Mouse (Mus musculus): ENCODE data around the gene Rasl12. TPM values are rescaled to one million over a fixed set of nuclear protein-coding genes. Genes with fewer than 3 reads are reported as not detected.

The Rasl12 gene
- polyA plus RNA-seq (2012; ENCODE audit: low replicate concordance) = 1.4 and 1.5 TPM in 2 replicates

DNA sequence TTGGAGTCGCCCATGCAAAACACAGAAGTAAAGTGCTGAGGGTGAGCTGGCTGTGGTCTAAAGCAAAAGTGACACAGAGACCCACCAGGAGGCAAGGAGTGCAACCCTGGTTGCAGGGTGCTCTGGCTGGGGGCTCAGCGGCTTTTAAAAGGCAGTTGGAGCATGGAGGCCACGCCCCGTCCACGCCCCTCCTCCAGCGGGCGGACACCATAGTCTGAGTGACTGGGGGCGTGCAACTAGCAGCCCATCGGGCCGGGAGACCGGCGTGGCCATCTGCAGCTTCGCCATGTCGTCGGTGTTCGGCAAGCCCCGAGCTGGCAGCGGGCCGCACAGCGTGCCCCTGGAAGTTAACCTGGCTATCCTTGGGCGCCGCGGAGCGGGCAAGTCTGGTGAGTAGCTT, at the start of gene Rasl12:
Gene Rasl12, plus strand, starts transcription at position 228 of the 400 bp plus-strand sequence.

DNA sequence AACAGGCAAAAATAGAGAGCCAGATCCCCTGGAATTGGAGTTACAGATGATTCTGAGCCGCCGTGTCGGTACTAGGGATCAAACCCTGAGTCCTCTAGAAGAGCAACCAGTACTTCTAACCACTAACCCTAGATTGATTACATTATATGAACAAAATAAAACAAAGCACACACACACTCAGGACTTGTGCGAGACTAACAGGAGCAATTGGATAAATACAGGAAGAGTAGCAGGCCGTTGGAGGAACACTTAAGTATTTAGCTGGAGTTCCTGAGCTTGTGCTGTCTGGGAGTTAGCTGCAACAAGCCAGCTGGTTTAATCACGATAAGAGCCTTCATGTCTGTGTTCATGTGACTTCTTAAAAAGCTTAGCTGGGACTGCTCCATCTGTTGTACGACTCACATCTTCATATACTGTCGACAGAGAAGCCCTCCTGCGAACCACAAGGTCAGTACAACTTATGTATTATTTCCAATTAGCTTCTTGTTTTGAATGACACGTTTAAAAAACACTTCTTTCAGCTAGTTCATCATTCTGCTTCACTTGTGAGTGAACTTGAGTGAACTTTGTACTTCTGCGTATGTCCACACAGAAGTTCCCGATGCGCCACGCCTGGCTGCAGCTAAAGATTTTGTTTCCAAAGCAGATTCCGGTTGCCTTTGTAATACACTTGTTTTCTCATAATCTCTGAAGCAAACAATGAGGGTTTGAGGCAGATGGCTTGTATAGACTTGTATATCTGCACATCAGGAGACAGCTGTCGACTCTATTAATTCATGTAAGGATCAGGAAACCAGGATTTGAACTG, 37.5 kb upstream of the Rasl12 start, which contains the start of gene Ubap1l:
Gene Ubap1l, plus strand, starts transcription at position 401 of the 808 bp plus-strand sequence.

GRCm38 (mm10) chr9:65391613-65391964, 6.7 kb upstream of the Rasl12 start, which contains the start of gene Kbtbd13:
Gene Kbtbd13 (minus strand): TSS chr9:65391652.

GRCm38 (mm10) chr9:65422760-65423501, 24.6 kb downstream of the Rasl12 start, which contains the start of gene Slc51b:
Gene Slc51b (minus strand): TSS chr9:65422955.

GRCm38 (mm10) chr9:65435671-65436301, 37.5 kb downstream of the Rasl12 start, which contains the start of gene Mtfmt:
Gene Mtfmt (plus strand): TSS chr9:65435782.

DNA sequence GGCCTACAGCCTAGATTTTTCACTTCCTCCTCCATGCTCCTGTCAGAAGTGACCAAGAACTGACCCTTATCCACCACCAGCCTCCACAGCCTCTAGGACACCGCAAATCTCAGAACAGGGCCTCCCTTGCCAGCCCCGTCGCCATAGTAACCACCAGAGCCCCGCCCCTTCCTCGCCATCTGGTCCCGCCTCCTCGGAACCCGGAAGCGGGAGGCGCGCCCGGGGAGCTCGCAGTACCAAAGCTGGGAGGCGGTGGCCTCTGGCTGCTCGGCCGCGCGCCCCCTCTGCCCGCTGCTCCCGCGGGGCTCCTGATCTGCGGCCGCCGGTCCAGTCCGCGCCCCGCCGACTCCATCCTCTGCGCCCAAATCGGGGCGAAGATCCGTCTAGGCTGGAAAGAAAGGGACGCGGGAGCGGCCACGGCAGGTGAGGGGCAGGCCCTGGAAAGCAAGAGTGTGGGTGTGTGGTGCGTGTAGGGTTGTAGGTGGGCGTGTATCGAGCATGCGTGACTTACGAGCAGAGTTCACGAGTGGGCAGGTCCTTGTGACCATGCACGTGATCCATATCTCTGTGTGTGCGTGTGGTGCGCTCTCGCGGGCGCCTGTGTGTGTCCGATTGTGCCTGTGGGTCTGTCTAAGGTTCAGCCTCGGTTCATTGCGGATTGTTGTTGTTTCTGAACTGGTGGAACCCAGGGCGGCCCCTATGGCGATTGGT, 62.6 kb downstream of the Rasl12 start, which contains the start of gene Spg21:
Gene Spg21, plus strand, starts transcription at position 216 of the 711 bp plus-strand sequence.

Other genes starting within 250 kb of the Rasl12 start
- 4.7 and 16.1 TPM in 2 replicates for gene Parp16, start 203.2 kb upstream of the Rasl12 start, polyA plus RNA-seq (2012; ENCODE audit: low replicate concordance)
- gene Cilp, start 133.3 kb upstream of the Rasl12 start, polyA plus RNA-seq (2012; ENCODE audit: low replicate concordance) = 0.04 TPM in 2 replicates
- gene Clpx, start 104.2 kb upstream of the Rasl12 start, polyA plus RNA-seq (2012; ENCODE audit: low replicate concordance) = 8.0 and 13.0 TPM in 2 replicates
- 19.0 and 54.3 TPM in 2 replicates for gene Pdcd7, start 52.4 kb upstream of the Rasl12 start, polyA plus RNA-seq (2012; ENCODE audit: low replicate concordance)
- 0.43 and 0.84 TPM in 2 replicates for gene Ubap1l, start 37.5 kb upstream of the Rasl12 start, polyA plus RNA-seq (2012; ENCODE audit: low replicate concordance)
- gene Kbtbd13, start 6.9 kb upstream of the Rasl12 start, polyA plus RNA-seq (2012; ENCODE audit: low replicate concordance) = 0.03 TPM in 1 of 2 replicates, not detected in the other
- not detected in 2 replicates for gene Slc51b, start 24.4 kb downstream of the Rasl12 start, polyA plus RNA-seq (2012; ENCODE audit: low replicate concordance)
- gene Mtfmt, start 37.3 kb downstream of the Rasl12 start, polyA plus RNA-seq (2012; ENCODE audit: low replicate concordance) = 11.1 and 17.8 TPM in 2 replicates
- gene Spg21, start 62.4 kb downstream of the Rasl12 start, polyA plus RNA-seq (2012; ENCODE audit: low replicate concordance) = 40.1 and 57.2 TPM in 2 replicates
- gene Ankdd1a, start 121.7 kb downstream of the Rasl12 start, polyA plus RNA-seq (2012; ENCODE audit: low replicate concordance) = not detected in 2 replicates
- 44.8 and 116 TPM in 2 replicates for gene Plekho2, start 181.5 kb downstream of the Rasl12 start, polyA plus RNA-seq (2012; ENCODE audit: low replicate concordance)
- gene Pif1, start 188.7 kb downstream of the Rasl12 start, polyA plus RNA-seq (2012; ENCODE audit: low replicate concordance) = 3.5 and 3.7 TPM in 2 replicates
- gene Rbpms2, start 231.1 kb downstream of the Rasl12 start, polyA plus RNA-seq (2012; ENCODE audit: low replicate concordance) = 1.2 and 1.4 TPM in 2 replicates